Mouse (Mus musculus) G1E (cell line): ENCODE results near the gene Trim63.

Experiments
- CTCF ChIP-seq: IDR thresholded peaks from 2 replicates; pipeline ENCODE4 v1.5.1; 2012; ENCODE audit warnings: low read depth, low read length, inconsistent platforms, mixed read lengths
- GATA1 ChIP-seq: IDR thresholded peaks from 2 replicates; pipeline ENCODE4 v1.6.1; 2012; ENCODE audit warnings: borderline replicate concordance, low read length, inconsistent platforms, mixed read lengths
- POLR2AphosphoS5 ChIP-seq: IDR thresholded peaks from 2 replicates; pipeline ENCODE4 v1.6.1; 2012; ENCODE audit warnings: low read depth, low read length, inconsistent platforms; ENCODE audit not compliant: insufficient replicate concordance
- TAL1 ChIP-seq: conservative IDR thresholded peaks from 2 replicates; pipeline ENCODE4 v1.6.1; 2012; ENCODE audit warnings: low read depth, low read length, inconsistent platforms, mixed read lengths

GRCm38 (mm10) chr4:134287575-134288025, 27.3 kb upstream of the Trim63 start, which contains the start of gene Pdik1l:
- TF ChIP-seq CTCF (no peak), TAL1 (no peak), GATA1 (no peak), POLR2AphosphoS5 (no peak; the same call in 1 of the 2 replicates)
